Mouse (Mus musculus): ENCODE data around the gene Prr12.

DNA sequence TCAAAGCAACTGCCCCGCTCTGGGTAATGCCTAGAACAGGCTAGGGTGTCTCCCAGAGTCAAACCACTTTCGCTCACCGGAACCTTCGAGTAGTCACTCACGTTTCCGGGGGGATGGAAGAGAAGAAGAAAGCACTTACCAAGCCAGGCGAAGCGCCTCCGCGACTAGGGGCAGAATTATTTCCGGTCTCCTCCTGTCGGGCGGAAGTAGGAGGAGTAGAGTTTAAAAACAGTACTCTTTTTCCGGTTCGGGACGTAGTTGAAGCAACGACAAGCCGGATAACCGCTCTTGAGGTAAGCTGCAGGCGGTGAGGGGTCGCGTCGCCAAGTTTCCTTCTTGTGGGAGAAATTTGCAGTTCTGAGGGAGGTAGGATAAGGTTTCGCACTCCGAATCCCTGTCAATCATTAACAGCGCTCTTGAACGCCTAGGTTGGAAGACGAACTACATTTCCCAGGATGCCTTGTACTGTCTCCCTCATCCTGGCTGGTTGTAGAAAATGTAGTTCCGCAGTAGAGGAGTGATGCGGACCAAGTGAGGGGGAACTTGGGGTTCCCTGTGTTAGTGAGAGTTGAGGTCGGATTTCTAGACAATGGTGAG lies 9.7 kb upstream of the Prr12 start, which contains the start of the genes Nosip and Prrg2:
- TF ChIP-seq POLR2A (IDR thresholded peaks at IDR 0.05; ENCODE audit: borderline replicate concordance, extremely low read depth, insufficient read depth, insufficient read length, poor library complexity, severe bottlenecking) (peak; percentile 8; the same call in 1 of the 2 replicates), CTCF (IDR thresholded peaks at IDR 0.05; ENCODE audit: borderline replicate concordance, extremely low read depth, insufficient read depth, insufficient read length) (no peak; the same call in 1 of the 2 replicates)
